Mouse (Mus musculus): ENCODE results near the gene Tec. TPM values are rescaled to one million over a fixed set of nuclear protein-coding genes. Genes with fewer than 3 reads are reported as not detected.

Gene Tec
- polyA plus RNA-seq, 1 experiment = 20.6 TPM

DNA sequence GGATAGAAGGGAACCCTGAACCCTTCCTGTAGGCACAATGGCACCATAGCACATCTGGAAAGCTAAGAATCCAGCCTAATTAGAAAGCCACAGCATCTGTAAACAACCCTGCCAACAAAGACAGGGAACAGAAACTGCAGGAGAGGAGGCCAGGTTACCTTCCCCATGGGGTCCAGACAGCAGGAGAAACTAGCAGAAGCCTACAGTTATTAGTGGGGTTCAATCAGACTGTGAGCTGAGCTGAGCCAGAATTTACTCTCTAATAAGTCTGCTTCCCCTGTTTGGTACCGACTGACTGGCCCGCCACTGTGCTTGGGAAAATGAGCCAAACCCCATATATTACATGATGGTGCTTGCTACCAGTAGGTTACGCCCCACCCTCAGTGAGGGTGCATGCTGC is 56.9 kb downstream of the Tec start:
- TF ChIP-seq CTCF (IDR thresholded peaks at IDR 0.05; ENCODE audit: low read depth, low read length) = no peak
- TF ChIP-seq POLR2A (IDR thresholded peaks at IDR 0.05; ENCODE audit: insufficient read depth, low read length) = no peak
- H3K4me3 ChIP-seq (ENCODE audit: low read depth, low read length) = no peak overlapping the region
- no peak overlapping the region for H3K9ac ChIP-seq (ENCODE audit: low read depth, poor library complexity, severe bottlenecking)
- no peak overlapping the region for H3K27ac ChIP-seq (ENCODE audit: insufficient read depth, low read length)
- no peaks in the 10 kb centered on the region for H3K9me3 ChIP-seq (replicated peaks; ENCODE audit: control insufficient read depth, insufficient read depth, low read length, poor library complexity, severe bottlenecking)
- H3K27me3 ChIP-seq (ENCODE audit: control insufficient read depth, insufficient read depth, low read length, poor library complexity, severe bottlenecking) = no peaks in the 10 kb centered on the region
- no peaks in the 10 kb centered on the region for H3K36me3 ChIP-seq (ENCODE audit: control insufficient read depth, insufficient read depth, low read length, poor library complexity, severe bottlenecking)
- H3K4me1 ChIP-seq (ENCODE audit: control insufficient read depth, insufficient read depth, low read length) = no peaks in the 10 kb centered on the region

GRCm38 (mm10) chr5:72810990-72811389 is 57.3 kb downstream of the Tec start:
- Histone ChIP-seq H3K36me3 (ENCODE audit: control insufficient read depth, insufficient read depth, low read length, poor library complexity, severe bottlenecking) (no peaks in the 10 kb centered on the region), H3K9me3 (replicated peaks; ENCODE audit: control insufficient read depth, insufficient read depth, low read length, poor library complexity, severe bottlenecking) (no peaks in the 10 kb centered on the region), H3K27me3 (ENCODE audit: control insufficient read depth, insufficient read depth, low read length, poor library complexity, severe bottlenecking) (no peaks in the 10 kb centered on the region), H3K9ac (ENCODE audit: low read depth, poor library complexity, severe bottlenecking) (no peak overlapping the region), H3K27ac (ENCODE audit: insufficient read depth, low read length) (no peak overlapping the region), H3K4me3 (ENCODE audit: low read depth, low read length) (no peak overlapping the region), H3K4me1 (ENCODE audit: control insufficient read depth, insufficient read depth, low read length) (no peaks in the 10 kb centered on the region)
- TF ChIP-seq CTCF (IDR thresholded peaks at IDR 0.05; ENCODE audit: low read depth, low read length) (no peak), EP300 (IDR thresholded peaks at IDR 0.05; ENCODE audit: insufficient read depth, low read depth, low read length) (no peak), POLR2A (IDR thresholded peaks at IDR 0.05; ENCODE audit: insufficient read depth, low read length) (no peak)

DNA sequence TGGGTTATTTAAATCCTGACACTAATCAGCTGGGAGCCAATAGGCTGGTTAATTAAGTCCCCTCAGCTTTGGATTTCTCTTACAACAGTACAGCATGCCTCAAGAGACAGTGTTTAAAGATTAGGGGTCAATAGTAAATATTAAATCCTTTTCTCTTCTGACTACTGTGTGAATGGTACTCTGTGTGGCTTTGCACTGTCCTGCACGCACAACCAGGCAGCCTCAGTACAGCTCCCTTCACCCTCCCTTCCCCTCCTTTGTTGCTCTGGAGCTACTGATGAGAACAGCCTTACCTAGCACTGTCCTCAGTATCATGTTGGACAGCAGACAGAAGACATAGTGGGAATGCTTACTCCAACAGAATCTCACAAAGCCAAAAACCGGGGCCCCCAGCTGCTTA is 58.8 kb downstream of the Tec start:
- TF ChIP-seq POLR2A (IDR thresholded peaks at IDR 0.05; ENCODE audit: insufficient read depth, low read length) (no peak), CTCF (IDR thresholded peaks at IDR 0.05; ENCODE audit: low read depth, low read length) (no peak), EP300 (IDR thresholded peaks at IDR 0.05; ENCODE audit: insufficient read depth, low read depth, low read length) (no peak)
- H3K4me1 ChIP-seq (ENCODE audit: control insufficient read depth, insufficient read depth, low read length) = no peaks in the 10 kb centered on the region
- H3K9me3 ChIP-seq (replicated peaks; ENCODE audit: control insufficient read depth, insufficient read depth, low read length, poor library complexity, severe bottlenecking) = no peaks in the 10 kb centered on the region

DNA sequence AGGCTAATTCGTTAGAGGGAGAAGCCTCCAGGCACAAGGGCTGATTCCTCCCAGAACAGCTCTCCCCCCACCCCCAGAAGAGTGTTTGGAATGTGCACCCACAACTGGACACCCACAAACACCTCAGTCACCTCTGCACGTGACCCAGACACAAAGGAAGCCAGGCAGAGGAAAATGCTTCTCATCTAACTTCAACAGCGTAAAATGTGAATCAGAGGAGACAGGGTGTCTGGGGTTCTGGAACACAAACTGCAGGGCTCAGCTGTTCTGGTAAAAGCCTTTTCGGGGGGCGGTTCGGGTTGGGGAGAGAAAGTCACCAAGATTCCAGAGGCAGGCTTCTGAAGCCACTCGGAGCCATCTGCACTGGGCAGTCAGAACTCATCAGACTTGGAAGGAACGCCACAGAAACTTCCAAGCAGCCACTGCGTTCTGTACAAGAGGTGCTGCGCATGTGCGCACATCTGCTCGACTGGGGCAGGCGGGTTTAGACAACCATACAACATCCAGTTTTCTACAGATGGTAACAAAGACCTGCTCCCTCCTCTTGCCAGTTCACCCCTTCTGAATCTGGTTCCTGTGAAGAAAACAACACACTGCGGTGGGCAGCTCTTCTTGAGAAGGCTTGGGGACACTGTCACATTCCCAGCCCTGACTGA is 59.7 kb downstream of the Tec start:
- Histone ChIP-seq H3K9me3 (replicated peaks; ENCODE audit: control insufficient read depth, insufficient read depth, low read length, poor library complexity, severe bottlenecking) (no peaks in the 10 kb centered on the region), H3K9ac (ENCODE audit: low read depth, poor library complexity, severe bottlenecking) (no peak overlapping the region), H3K27ac (ENCODE audit: insufficient read depth, low read length) (no peak overlapping the region)

More for the DNA sequence above, 58.8 kb downstream of the Tec start:
- Histone ChIP-seq H3K4me3 (ENCODE audit: low read depth, low read length) (no peak overlapping the region), H3K36me3 (ENCODE audit: control insufficient read depth, insufficient read depth, low read length, poor library complexity, severe bottlenecking) (no peaks in the 10 kb centered on the region), H3K27ac (ENCODE audit: insufficient read depth, low read length) (no peak overlapping the region), H3K9ac (ENCODE audit: low read depth, poor library complexity, severe bottlenecking) (no peak overlapping the region), H3K27me3 (ENCODE audit: control insufficient read depth, insufficient read depth, low read length, poor library complexity, severe bottlenecking) (no peaks in the 10 kb centered on the region)

GRCm38 (mm10) chr5:72802851-72803250 is 65.4 kb downstream of the Tec start:
- no peaks in the 10 kb centered on the region for H3K27me3 ChIP-seq (ENCODE audit: control insufficient read depth, insufficient read depth, low read length, poor library complexity, severe bottlenecking)
- no peak overlapping the region for H3K4me3 ChIP-seq (ENCODE audit: low read depth, low read length)
- H3K9ac ChIP-seq (ENCODE audit: low read depth, poor library complexity, severe bottlenecking) = no peak overlapping the region
- no peaks in the 10 kb centered on the region for H3K9me3 ChIP-seq (replicated peaks; ENCODE audit: control insufficient read depth, insufficient read depth, low read length, poor library complexity, severe bottlenecking)
- no peaks in the 10 kb centered on the region for H3K36me3 ChIP-seq (ENCODE audit: control insufficient read depth, insufficient read depth, low read length, poor library complexity, severe bottlenecking)
- TF ChIP-seq CTCF (IDR thresholded peaks at IDR 0.05; ENCODE audit: low read depth, low read length) (no peak), POLR2A (IDR thresholded peaks at IDR 0.05; ENCODE audit: insufficient read depth, low read length) (no peak), EP300 (IDR thresholded peaks at IDR 0.05; ENCODE audit: insufficient read depth, low read depth, low read length) (no peak)
- H3K27ac ChIP-seq (ENCODE audit: insufficient read depth, low read length) = no peak overlapping the region
- H3K4me1 ChIP-seq (ENCODE audit: control insufficient read depth, insufficient read depth, low read length) = no peaks in the 10 kb centered on the region

More for the DNA sequence above, 59.7 kb downstream of the Tec start:
- Histone ChIP-seq H3K27me3 (ENCODE audit: control insufficient read depth, insufficient read depth, low read length, poor library complexity, severe bottlenecking) (no peaks in the 10 kb centered on the region), H3K4me3 (ENCODE audit: low read depth, low read length) (no peak overlapping the region), H3K36me3 (ENCODE audit: control insufficient read depth, insufficient read depth, low read length, poor library complexity, severe bottlenecking) (no peaks in the 10 kb centered on the region), H3K4me1 (ENCODE audit: control insufficient read depth, insufficient read depth, low read length) (no peaks in the 10 kb centered on the region)
- TF ChIP-seq POLR2A (IDR thresholded peaks at IDR 0.05; ENCODE audit: insufficient read depth, low read length) (no peak), CTCF (IDR thresholded peaks at IDR 0.05; ENCODE audit: low read depth, low read length) (no peak), EP300 (IDR thresholded peaks at IDR 0.05; ENCODE audit: insufficient read depth, low read depth, low read length) (no peak)

GRCm38 (mm10) chr5:72798563-72798962 is 69.7 kb downstream of the Tec start:
- no peak for TF ChIP-seq POLR2A (IDR thresholded peaks at IDR 0.05; ENCODE audit: insufficient read depth, low read length)
- TF ChIP-seq EP300 (IDR thresholded peaks at IDR 0.05; ENCODE audit: insufficient read depth, low read depth, low read length) = no peak
- TF ChIP-seq CTCF (IDR thresholded peaks at IDR 0.05; ENCODE audit: low read depth, low read length) = no peak
- no peaks in the 10 kb centered on the region for H3K4me1 ChIP-seq (ENCODE audit: control insufficient read depth, insufficient read depth, low read length)
- no peak overlapping the region for H3K9ac ChIP-seq (ENCODE audit: low read depth, poor library complexity, severe bottlenecking)
- no peaks in the 10 kb centered on the region for H3K36me3 ChIP-seq (ENCODE audit: control insufficient read depth, insufficient read depth, low read length, poor library complexity, severe bottlenecking)
- no peaks in the 10 kb centered on the region for H3K27me3 ChIP-seq (ENCODE audit: control insufficient read depth, insufficient read depth, low read length, poor library complexity, severe bottlenecking)
- no peaks in the 10 kb centered on the region for H3K9me3 ChIP-seq (replicated peaks; ENCODE audit: control insufficient read depth, insufficient read depth, low read length, poor library complexity, severe bottlenecking)
- no peak overlapping the region for H3K27ac ChIP-seq (ENCODE audit: insufficient read depth, low read length)
- no peak overlapping the region for H3K4me3 ChIP-seq (ENCODE audit: low read depth, low read length)

Data from ES-Bruce4 (cell line).